Mouse (Mus musculus): ENCODE measurements around the gene Atg7.

Atg7 gene

GRCm38 (mm10) chr6:114736355-114736754 lies 93.5 kb downstream of the Atg7 start:
- no peak for DNase-seq

DNA sequence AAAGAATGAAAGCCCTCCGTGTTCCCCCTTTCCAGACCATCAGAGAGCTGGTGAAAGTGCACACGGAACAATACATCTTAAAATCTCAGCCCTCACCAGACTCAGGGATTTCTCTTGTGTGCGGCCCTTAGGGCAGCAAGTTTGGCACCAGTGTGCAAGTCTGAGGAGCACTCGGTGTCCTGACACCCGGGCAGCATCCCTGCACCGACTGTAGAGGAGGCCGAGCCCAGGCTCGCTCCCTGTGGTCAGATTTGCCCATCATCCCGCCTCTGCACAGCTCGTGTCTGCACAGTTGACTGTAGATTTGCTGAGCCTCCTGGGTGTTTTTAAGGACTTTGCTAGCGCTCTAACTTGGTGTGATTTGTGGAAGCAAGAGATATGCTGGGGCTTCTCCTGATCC lies 94.3 kb downstream of the Atg7 start:
- DNase-seq, result no peak

DNA sequence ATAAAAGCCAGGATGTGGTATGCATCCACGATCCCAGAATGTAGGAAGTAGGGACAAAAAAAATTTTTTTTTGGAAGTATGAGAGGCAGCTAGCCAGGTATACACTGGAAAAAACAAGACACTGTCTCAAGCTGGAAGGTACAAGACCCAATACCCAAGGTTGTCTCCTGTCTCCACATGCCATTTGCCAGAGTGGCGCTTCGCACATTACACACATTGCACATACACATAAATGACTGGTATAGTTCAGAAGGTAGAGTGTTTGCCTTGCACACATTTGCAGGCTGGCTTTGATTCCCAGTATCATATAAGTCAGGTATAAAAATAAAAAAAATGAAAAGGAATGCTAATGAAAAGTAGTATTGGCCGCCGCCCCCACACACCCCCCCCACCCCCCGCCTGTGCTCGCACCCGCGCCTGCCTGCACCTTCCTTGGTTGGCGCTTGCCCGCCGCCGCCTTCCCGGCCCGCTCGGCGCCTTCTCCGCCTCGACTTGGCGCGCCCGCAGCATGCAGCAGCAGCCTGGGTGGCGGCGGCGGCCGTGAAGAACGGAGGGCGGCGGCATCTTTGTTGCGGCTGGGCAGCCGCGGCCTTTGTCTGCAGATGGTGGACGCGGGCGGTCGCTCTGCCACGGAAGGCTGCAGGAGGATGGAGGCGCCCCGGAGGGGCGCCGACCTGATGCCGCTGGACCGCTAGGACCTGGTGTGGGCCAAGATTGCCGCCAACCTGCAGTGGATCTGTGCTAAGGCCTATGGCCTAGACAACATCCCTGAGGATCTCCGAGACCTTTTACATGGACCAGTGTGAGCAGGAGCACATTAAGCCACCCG lies 95.2 kb downstream of the Atg7 start:
- DNase-seq, result peak; percentile 34

- DNase-seq, result no peak
Measured at GRCm38 (mm10) chr6:114738760-114739112, 95.8 kb downstream of the Atg7 start.

GRCm38 (mm10) chr6:114742209-114743003 lies 99.5 kb downstream of the Atg7 start:
- no peak for DNase-seq

GRCm38 (mm10) chr6:114743126-114743525 lies 100.2 kb downstream of the Atg7 start:
- DNase-seq, result no peak

- DNase-seq, result no peak
Measured at GRCm38 (mm10) chr6:114743845-114744244, 100.9 kb downstream of the Atg7 start.

GRCm38 (mm10) chr6:114746439-114746974 lies 103.6 kb downstream of the Atg7 start:
- no peak for DNase-seq

DNA sequence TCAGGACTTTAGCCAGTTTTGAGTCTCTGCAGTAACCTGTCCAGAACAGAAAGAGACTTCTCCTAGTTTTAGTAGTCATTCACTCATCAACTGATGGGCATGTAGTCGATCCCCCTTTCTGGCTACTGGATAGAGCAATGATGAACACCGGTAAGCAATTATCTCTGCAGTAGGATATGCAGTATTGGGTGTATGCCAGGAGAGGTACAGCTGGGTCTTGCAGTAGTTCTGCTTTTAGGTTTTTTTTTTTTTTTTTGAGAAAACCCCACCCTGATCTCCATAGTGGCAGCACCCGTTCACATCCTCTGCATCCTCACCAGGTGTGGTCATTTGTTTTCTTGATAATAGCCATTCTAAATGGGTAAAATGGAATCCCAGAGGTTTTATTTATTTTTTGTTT lies 105.5 kb downstream of the Atg7 start:
- no peak for DNase-seq

DNA sequence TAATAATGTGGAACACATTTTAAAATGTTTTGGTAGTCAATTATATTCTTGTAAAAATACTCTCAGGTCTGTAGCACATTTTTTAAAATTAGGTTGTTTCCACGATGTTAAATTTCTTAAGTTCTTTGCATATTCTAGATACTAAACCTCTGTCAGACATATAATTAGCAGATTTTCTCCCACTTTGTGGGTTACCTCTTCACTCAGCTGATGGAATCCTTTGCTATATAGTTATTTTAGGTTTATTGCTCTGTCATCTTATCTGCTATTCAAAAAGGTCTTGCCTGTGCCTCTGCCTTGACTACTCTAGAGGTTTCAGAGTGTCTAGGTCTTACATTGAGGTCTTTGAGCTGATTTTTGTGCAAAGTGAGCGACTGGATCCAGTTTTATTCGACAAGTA lies 106.0 kb downstream of the Atg7 start:
- no peak for DNase-seq

GRCm38 (mm10) chr6:114758795-114759194 lies 115.9 kb downstream of the Atg7 start:
- no peak for DNase-seq

- DNase-seq, result no peak
Measured at GRCm38 (mm10) chr6:114766314-114766713, 123.4 kb downstream of the Atg7 start.

DNA sequence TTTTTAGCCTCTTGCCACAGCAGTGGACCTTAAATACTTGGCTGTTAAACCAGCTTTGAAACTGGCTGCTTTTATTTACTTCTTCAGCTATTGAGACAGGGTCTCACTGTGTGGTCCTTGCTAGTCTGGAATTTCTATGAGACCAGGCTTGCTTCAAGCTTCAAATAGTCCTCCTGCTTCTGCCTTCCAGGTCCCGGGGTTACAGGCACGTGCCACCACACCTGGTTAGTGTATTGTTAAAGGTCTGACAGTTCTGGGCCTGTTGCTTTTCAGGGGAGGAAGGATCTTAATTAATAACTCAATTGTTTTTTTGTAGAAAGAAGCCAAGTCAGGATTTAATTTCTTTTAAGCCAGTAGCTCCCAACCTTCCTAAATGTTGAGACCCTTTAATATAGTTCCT lies 124.8 kb downstream of the Atg7 start:
- DNase-seq, result no peak

GRCm38 (mm10) chr6:114770337-114770736 lies 127.4 kb downstream of the Atg7 start:
- DNase-seq, result no peak

DNA sequence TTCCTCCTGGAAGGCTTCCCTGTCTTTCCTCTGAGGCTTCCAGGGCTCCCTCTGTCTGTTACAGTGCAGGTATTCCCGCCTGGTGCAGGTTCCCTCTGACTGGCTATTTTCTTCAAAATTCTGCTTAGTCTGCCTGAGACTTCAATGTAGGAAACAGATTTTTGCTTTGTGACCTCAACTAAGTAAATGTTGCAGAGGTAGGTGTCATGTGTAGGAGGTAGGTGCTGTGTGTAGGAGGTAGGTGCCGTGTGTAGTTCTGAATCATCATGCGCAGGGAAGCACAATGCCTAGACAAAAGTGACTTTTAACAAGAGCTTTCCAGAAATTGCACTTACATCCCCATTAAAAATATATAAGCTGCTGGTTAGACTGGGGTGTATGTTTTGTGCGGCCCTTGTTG lies 128.6 kb downstream of the Atg7 start:
- peak; percentile 65 for DNase-seq

GRCm38 (mm10) chr6:114775210-114775609 lies 132.3 kb downstream of the Atg7 start:
- no peak for DNase-seq

DNA sequence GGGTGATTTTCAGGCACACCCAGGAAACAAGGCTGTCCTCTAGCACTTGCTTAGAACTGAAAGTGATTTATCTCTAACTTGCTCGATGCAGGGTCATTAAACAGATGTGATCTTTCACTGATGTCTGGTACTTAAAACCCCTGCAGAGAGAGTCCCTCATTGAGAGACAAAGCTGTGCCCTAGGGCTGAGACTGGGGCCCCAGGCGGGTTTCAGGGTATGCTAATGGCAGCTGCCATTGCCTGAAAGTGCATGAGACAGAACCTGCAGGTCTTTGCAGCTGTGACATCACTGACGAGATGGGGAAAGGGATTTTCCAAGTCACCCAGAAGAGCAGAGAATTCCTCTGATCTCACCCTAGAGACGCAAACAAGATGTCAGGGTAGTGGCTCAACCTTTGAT lies 135.0 kb downstream of the Atg7 start:
- DNase-seq, result no peak

DNA sequence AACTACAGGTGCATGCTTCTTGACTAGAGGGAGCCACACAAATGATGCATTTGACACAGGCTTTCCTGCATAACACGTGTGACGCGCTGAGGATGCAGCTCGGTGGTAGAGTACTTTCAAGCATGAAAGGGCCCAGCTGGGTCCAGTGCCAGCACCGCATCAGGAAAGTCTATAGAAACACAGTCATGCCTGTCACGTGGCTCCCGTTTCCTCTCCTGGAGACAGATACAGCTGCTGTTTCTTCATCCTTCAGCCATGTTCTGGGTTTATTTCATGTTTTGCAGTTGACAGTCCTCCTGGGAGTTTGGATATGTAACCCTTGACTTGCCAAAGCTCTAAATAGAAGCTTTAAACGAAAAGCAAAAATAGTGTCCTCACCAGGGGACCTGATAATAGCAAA lies 135.8 kb downstream of the Atg7 start:
- no peak for DNase-seq

DNA sequence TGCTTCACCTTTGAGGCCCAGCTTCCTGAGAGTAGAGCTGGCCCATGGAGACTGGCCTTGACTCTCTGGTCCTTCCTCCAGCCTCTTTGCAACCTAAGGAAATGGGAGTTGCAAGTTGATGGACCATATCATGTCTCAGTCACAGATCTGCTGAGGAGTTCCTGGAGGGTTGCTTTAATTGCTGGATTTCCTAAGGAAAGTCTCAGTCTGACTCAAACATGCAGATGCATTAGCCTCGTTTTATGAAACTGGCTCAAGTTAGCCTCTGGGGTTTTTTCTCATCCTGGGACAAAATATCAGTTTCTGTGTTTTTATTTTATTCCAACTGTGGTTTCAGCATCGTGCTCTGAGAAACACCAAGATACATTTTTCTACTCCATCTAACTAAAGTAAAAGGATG lies 137.7 kb downstream of the Atg7 start:
- no peak for DNase-seq

DNA sequence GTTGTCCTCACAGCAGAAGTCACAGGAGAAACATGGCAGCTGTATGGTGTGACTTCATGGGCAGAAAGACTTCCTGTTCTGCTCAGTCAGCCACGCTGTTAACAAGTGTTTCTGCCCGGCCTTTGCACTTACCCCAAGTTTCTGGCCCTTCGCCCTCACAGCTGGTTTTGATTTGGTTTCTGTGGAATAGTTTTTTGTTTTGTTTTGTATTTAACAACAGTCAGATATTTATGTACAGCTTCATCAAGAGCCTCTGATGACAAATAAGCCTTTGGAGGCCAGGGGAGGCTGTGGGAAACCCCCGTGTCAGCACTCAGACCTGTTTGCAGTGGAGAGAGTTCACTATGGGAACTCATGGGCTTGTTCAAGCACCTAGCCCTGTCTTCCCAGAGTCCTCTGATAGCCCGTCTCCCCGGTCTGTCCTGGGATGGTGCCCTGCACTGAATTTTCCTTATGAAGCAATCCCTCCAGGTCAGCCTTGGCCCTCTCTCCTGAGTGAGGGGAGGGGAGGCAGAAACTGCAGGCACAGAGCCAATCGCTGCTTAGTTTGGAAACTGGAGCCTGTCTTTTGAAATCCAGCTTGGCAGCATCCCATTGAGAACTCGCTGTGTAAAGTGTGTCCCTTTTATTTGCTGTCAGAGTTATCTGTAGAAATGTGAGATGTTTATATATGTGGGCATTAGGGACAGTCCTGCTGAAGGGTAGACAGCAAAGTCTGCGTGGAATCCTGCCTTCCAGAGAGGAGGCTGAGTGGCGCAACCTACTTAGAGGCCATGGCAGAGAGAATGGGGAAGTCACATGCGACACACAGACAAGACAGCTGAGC lies 138.7 kb downstream of the Atg7 start:
- DNase-seq, result peak; percentile 24

DNA sequence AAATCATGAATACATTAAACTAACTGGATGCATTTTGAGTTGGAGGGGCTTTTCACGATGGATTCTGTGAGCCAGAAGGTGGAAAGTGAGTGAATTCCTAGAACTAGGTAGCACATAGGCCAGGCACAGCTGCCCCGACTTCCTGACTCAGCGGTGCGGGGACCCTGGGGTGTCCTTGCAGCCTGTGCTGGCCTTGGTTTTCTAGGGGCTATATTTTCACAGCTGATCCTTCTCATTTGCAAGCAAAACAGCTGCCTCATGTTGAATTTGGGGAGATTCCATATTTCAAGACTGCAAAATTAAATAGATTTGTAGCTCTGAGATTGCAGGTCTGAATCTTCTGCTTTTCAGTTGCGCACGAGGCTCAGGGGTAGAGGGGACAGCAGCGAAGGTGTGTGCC lies 139.6 kb downstream of the Atg7 start:
- no peak for DNase-seq

- no peak for DNase-seq
Measured at GRCm38 (mm10) chr6:114786461-114786860, 143.6 kb downstream of the Atg7 start.

DNA sequence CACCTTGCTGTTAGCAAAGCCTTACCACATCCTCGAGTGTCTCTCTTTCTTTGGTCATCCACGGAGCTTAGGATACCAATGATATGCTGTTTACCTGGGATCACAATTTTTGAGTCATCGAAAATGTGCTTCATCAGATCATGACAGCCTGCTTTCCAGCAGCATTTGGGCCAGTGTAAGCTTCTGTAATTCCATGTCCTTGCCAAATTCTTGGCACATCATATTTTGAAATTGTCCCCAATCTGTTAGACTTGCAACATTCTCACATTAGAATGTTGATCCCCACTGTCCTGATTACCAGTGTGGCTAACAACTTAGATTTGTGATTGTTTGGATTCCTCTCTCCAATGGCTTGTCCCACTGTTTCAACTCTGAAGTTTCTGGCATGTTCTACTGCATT lies 144.7 kb downstream of the Atg7 start:
- DNase-seq, result no peak
